Mouse (Mus musculus) olfactory bulb, adult 2 months (tissue): ENCODE results near the gene Rhoh.

ENCODE experiments used
- CTCF ChIP-seq: fragments of 200-500 bp; IDR thresholded peaks from 2 replicates; pipeline ENCODE4 v1.5.1; 2012; ENCODE audit warnings: low read depth, mild to moderate bottlenecking, low read length, moderate library complexity; ENCODE audit not compliant: insufficient read depth
- POLR2A ChIP-seq: fragments of 200-500 bp; IDR thresholded peaks from 2 replicates; pipeline ENCODE4 v1.6.1; 2012; ENCODE audit warnings: mild to moderate bottlenecking, low read depth, low read length, moderate library complexity; ENCODE audit not compliant: insufficient read depth

DNA sequence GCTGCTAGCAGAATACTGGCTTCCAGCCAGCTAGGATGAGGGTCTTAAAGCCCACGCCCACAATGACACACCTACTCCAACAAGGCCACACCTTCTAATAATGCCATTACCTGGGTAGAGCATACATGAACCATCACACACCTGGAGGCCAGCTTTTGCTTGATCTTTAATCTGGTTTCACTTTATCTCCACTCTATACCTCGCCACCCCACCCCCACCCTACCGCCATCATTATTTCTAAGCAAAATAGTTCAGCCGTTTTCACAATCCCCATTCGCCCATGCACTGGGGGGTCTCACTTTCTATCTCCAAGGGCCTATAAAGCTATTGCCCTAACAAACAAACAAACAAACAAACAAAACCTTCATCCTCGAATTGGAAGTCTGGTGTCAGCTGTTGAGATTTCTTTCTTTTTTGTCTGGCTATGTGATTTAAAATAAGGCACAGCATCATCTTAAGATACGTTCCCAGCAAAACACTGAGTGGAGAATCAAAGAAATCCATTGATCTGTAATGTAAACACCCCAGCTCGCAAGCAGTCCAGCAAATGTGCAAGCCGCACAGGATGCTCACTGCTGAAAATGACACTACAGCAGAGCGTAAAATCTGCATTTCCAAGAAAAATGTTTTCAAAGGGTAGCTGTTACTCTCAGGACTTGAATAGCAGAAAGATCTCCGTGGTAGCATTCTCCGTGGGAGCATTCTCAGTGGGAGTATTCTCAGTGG lies 59.9 kb downstream of the Rhoh start:
- TF ChIP-seq CTCF (no peak), POLR2A (no peak)
